Mouse (Mus musculus) lung, postnatal 0 days (tissue): ENCODE measurements around the gene Grin2a.

Source experiments
- CTCF ChIP-seq: IDR thresholded peaks from 2 replicates; pipeline ENCODE4 v1.5.1; 2016; ENCODE audit warnings: antibody characterized with exemption, mild to moderate bottlenecking
- EP300 ChIP-seq: IDR thresholded peaks from 2 replicates; pipeline ENCODE4 v1.6.1; 2016; ENCODE audit warnings: antibody characterized with exemption, mild to moderate bottlenecking, control low read depth

- TF ChIP-seq CTCF: no peak
- TF ChIP-seq EP300: no peak
These were observed 36.0 kb downstream of the Grin2a start for GRCm38 (mm10) chr16:9959340-9959739.
